Mouse (Mus musculus): ENCODE results near the gene Rnase11. TPM values are rescaled to one million over a fixed set of nuclear protein-coding genes. Genes with fewer than 3 reads are reported as not detected.

Gene Rnase11
- polyA plus RNA-seq, 1 experiment from 2014 or later: not detected

- Histone ChIP-seq H3K27me3 (replicated peaks; ENCODE audit: control insufficient read depth, insufficient read depth, low read length) (no peaks in the 10 kb centered on the region), H3K36me3 (ENCODE audit: control insufficient read depth, insufficient read depth) (no peaks in the 10 kb centered on the region), H3K4me2 (replicated peaks; ENCODE audit: low read depth) (peak overlapping the region; percentile 69), H3K9ac (ENCODE audit: low read depth, low read length) (peak overlapping the region; percentile 40), H3K4me3 (ENCODE audit: low read depth, low read length) (peak overlapping the region; percentile 49), H3K27ac (ENCODE audit: low read depth, low read length) (no peak overlapping the region), H3K9me3 (ENCODE audit: control insufficient read depth) (no peaks in the 10 kb centered on the region), H3K4me1 (replicated peaks; ENCODE audit: control insufficient read depth, insufficient read depth, low read length) (peaks cover 2% of the 10 kb centered on the region; the same call in 1 of the 2 replicates)
- no peak for TF ChIP-seq CTCF (IDR thresholded peaks at IDR 0.05; ENCODE audit: low read depth)
- 6% methylated on average over 40 of the region's 40 CpGs for WGBS
- peak; percentile 20; the same call in 1 of the 2 replicates for ATAC-seq
These were observed 32.9 kb upstream of the Rnase11 start for GRCm38 (mm10) chr14:51082599-51083581.

DNA sequence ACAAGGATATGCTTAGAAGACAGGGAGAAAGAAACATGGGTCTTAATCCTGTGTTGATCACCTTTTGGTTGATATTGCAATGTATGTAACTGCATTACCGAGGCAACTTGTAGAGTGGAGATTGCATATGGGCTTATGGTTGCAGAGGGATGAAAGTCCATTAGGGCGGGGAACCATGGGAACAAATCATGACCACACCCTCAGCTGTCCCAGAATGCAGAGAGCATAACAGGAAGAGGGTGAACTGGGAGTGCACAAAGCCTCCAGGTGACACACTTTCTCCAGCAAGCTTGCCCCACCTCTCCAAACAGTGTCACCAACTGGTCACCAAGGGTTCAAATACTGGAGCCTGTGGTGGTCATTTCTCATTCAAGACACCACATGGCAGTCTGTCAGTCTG, 31.1 kb upstream of the Rnase11 start:
- Histone ChIP-seq H3K27ac (ENCODE audit: low read depth, low read length) (0 out of 2 replicates have a peak overlapping the region, but pooled peaks have one; percentile 60), H3K4me2 (replicated peaks; ENCODE audit: low read depth) (peak overlapping the region; percentile 51), H3K9ac (ENCODE audit: low read depth, low read length) (no peak overlapping the region), H3K9me3 (ENCODE audit: control insufficient read depth) (no peaks in the 10 kb centered on the region), H3K4me3 (ENCODE audit: low read depth, low read length) (no peak overlapping the region), H3K36me3 (ENCODE audit: control insufficient read depth, insufficient read depth) (no peaks in the 10 kb centered on the region), H3K4me1 (replicated peaks; ENCODE audit: control insufficient read depth, insufficient read depth, low read length) (peaks cover 2% of the 10 kb centered on the region; the same call in 1 of the 2 replicates), H3K27me3 (replicated peaks; ENCODE audit: control insufficient read depth, insufficient read depth, low read length) (no peaks in the 10 kb centered on the region)
- peak; percentile 96 for ATAC-seq
- WGBS: 41% methylated on average over 2 of the region's 2 CpGs
- TF ChIP-seq CTCF (IDR thresholded peaks at IDR 0.05; ENCODE audit: low read depth): no peak

GRCm38 (mm10) chr14:51079180-51079579, 29.2 kb upstream of the Rnase11 start:
- WGBS: 88% methylated on average over 1 of the region's 1 CpGs
- H3K9ac ChIP-seq (ENCODE audit: low read depth, low read length): no peak overlapping the region
- H3K27ac ChIP-seq (ENCODE audit: low read depth, low read length): no peak overlapping the region
- ATAC-seq: no peak
- H3K36me3 ChIP-seq (ENCODE audit: control insufficient read depth, insufficient read depth): no peaks in the 10 kb centered on the region
- H3K4me1 ChIP-seq (replicated peaks; ENCODE audit: control insufficient read depth, insufficient read depth, low read length): peaks cover 2% of the 10 kb centered on the region; the same call in 1 of the 2 replicates
- no peaks in the 10 kb centered on the region for H3K9me3 ChIP-seq (ENCODE audit: control insufficient read depth)
- no peak overlapping the region for H3K4me3 ChIP-seq (ENCODE audit: low read depth, low read length)
- no peak overlapping the region for H3K4me2 ChIP-seq (replicated peaks; ENCODE audit: low read depth)
- no peak for TF ChIP-seq CTCF (IDR thresholded peaks at IDR 0.05; ENCODE audit: low read depth)
- H3K27me3 ChIP-seq (replicated peaks; ENCODE audit: control insufficient read depth, insufficient read depth, low read length): no peaks in the 10 kb centered on the region

DNA sequence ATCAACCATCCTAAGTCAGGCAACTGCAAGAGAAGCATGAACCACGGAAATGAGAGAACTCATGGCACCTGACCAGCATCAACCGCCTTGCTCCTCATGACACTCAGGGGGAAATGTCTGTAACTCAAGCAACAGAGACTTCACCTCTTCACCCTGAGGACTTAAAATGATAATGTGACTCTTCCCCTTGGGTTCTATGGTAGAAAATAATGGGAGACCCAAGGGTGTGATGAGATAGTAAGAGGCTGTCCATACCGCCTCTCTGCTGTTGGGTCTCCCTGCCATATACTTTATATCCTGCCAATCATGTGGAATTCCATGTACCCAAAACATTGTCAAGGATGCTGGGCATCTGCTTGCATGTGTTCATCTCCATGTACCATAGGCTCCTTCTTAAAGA, 24.4 kb upstream of the Rnase11 start, which contains the start of gene Olfr750:
TSS of gene Olfr750 (minus strand) at position 101 of the 400 bp plus-strand sequence.
- 90% methylated on average over 3 of the region's 3 CpGs for WGBS
- no peaks in the 10 kb centered on the region for H3K36me3 ChIP-seq (ENCODE audit: control insufficient read depth, insufficient read depth)
- ATAC-seq: no peak
- no peak within 1 kb of the TSS for H3K27ac ChIP-seq (ENCODE audit: low read depth, low read length)
- no peak within 1 kb of the TSS for H3K4me2 ChIP-seq (replicated peaks; ENCODE audit: low read depth)
- no peak within 1 kb of the TSS for H3K9ac ChIP-seq (ENCODE audit: low read depth, low read length)
- no peaks in the 10 kb centered on the region for H3K4me1 ChIP-seq (replicated peaks; ENCODE audit: control insufficient read depth, insufficient read depth, low read length)
- no peaks in the 10 kb centered on the region for H3K9me3 ChIP-seq (ENCODE audit: control insufficient read depth)
- no peaks in the 10 kb centered on the region for H3K27me3 ChIP-seq (replicated peaks; ENCODE audit: control insufficient read depth, insufficient read depth, low read length)
- TF ChIP-seq CTCF (IDR thresholded peaks at IDR 0.05; ENCODE audit: low read depth): no peak
- H3K4me3 ChIP-seq (ENCODE audit: low read depth, low read length): no peak within 1 kb of the TSS

DNA sequence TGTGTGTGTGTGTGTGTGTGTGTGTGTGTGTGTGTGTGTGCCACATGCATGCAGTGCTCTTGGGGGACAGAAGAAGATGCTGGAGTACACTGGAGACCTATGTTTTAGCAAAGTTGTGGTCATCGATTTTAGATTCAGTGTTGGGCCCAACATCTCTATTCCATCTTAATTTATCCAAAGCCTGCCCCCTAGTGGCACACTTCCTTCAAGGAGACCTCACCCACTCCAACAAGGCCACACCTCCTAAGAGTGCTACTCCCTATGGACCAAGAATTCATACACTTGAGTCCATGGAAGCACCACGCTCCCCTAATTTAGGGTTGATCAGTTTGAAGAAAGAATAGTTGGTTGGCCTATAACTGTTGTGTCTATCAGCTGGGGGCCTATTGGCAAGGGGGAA, 19.7 kb upstream of the Rnase11 start:
- H3K27me3 ChIP-seq (replicated peaks; ENCODE audit: control insufficient read depth, insufficient read depth, low read length): no peaks in the 10 kb centered on the region
- H3K27ac ChIP-seq (ENCODE audit: low read depth, low read length): no peak overlapping the region
- no peak overlapping the region for H3K9ac ChIP-seq (ENCODE audit: low read depth, low read length)
- ATAC-seq: no peak
- no peak overlapping the region for H3K4me2 ChIP-seq (replicated peaks; ENCODE audit: low read depth)
- no peaks in the 10 kb centered on the region for H3K4me1 ChIP-seq (replicated peaks; ENCODE audit: control insufficient read depth, insufficient read depth, low read length)
- no peak overlapping the region for H3K4me3 ChIP-seq (ENCODE audit: low read depth, low read length)
- WGBS: 96% methylated on average over 2 of the region's 2 CpGs
- no peaks in the 10 kb centered on the region for H3K36me3 ChIP-seq (ENCODE audit: control insufficient read depth, insufficient read depth)
- H3K9me3 ChIP-seq (ENCODE audit: control insufficient read depth): no peaks in the 10 kb centered on the region
- peak; percentile 59 for TF ChIP-seq CTCF (IDR thresholded peaks at IDR 0.05; ENCODE audit: low read depth)

DNA sequence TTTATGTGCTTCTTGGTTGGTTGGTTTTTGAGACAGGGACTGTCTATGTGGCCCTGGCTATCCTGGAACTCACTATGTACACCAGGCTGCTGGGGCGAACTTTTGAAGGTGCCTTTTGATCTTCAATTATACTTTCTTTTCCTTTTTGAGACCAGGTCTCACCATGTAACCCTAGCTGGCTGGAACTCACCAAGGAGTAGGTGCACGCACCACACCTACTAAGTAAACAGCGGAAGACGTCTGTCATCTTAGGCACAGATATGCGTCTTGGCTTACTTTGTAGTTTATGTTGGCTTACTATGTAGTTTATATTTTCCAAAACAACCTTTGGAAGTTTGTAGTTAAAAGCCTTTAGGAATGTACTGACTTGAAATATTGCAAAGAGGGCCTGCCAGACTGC, 19.0 kb upstream of the Rnase11 start:
- Histone ChIP-seq H3K4me1 (replicated peaks; ENCODE audit: control insufficient read depth, insufficient read depth, low read length) (no peaks in the 10 kb centered on the region), H3K9me3 (ENCODE audit: control insufficient read depth) (no peaks in the 10 kb centered on the region), H3K27ac (ENCODE audit: low read depth, low read length) (no peak overlapping the region), H3K27me3 (replicated peaks; ENCODE audit: control insufficient read depth, insufficient read depth, low read length) (no peaks in the 10 kb centered on the region), H3K4me2 (replicated peaks; ENCODE audit: low read depth) (no peak overlapping the region), H3K9ac (ENCODE audit: low read depth, low read length) (no peak overlapping the region), H3K4me3 (ENCODE audit: low read depth, low read length) (no peak overlapping the region), H3K36me3 (ENCODE audit: control insufficient read depth, insufficient read depth) (no peaks in the 10 kb centered on the region)
- ATAC-seq: no peak
- WGBS: 43% methylated on average over 5 of the region's 5 CpGs
- no peak for TF ChIP-seq CTCF (IDR thresholded peaks at IDR 0.05; ENCODE audit: low read depth)

All from intestine, postnatal 0 days (tissue).